Mouse (Mus musculus) heart, postnatal 36 days (tissue): Measurements from ENCODE around the gene Ppfibp2. TPM values are rescaled to one million over a fixed set of nuclear protein-coding genes. Genes with fewer than 3 reads are reported as not detected.

Experiments
- DNase-seq, 2 experiments: peaks; one replicate each; pipeline ENCODE4 v3.0.0; 2021 to 2022
- intact Hi-C: fragments of 180-260 bp; cut with DNase I; formaldehyde crosslinking; loops from one replicate; pipeline ENCODE4 v1.15.1; 2025
- total RNA-seq, 2 experiments: library from RNA; stranded (reverse); gene quantifications; 2 replicates each; pipeline ENCODE4 v1.2.3; 2021

The Ppfibp2 gene
- total RNA-seq, 2 experiments from 2014 or later, result 23.2 to 24.6 TPM

- intact Hi-C loops, result no loop called here
- no peak for DNase-seq
These were observed 14.7 kb downstream of the Ppfibp2 start for GRCm38 (mm10) chr7:107609622-107610255.

- DNase-seq, result no peak
- intact Hi-C loops, result no loop called here
These were observed 15.9 kb downstream of the Ppfibp2 start for GRCm38 (mm10) chr7:107610880-107611279.

- intact Hi-C loops, result no loop called here
These were observed 23.3 kb downstream of the Ppfibp2 start for GRCm38 (mm10) chr7:107618028-107618992.

GRCm38 (mm10) chr7:107619225-107619624 lies 24.2 kb downstream of the Ppfibp2 start:
- peak in 1 of 2 experiments; percentile 20 for DNase-seq
- intact Hi-C loops, result no loop called here

More at GRCm38 (mm10) chr7:107618028-107618992, 23.3 kb downstream of the Ppfibp2 start:
- DNase-seq, result no peak

GRCm38 (mm10) chr7:107620137-107620536 lies 25.1 kb downstream of the Ppfibp2 start:
- DNase-seq, result no peak
- intact Hi-C loops, result no loop called here

GRCm38 (mm10) chr7:107624432-107624831 lies 29.4 kb downstream of the Ppfibp2 start:
- intact Hi-C loops, result no loop called here
- DNase-seq, result no peak

GRCm38 (mm10) chr7:107625061-107625460 lies 30.1 kb downstream of the Ppfibp2 start, which contains the start of gene 5330417H12Rik:
Gene 5330417H12Rik, minus strand, starts transcription at chr7:107625161.
- intact Hi-C loops, result no loop called here
- no peak for DNase-seq

GRCm38 (mm10) chr7:107625781-107626180 lies 30.8 kb downstream of the Ppfibp2 start:
- DNase-seq, result no peak
- intact Hi-C loops, result no loop called here

GRCm38 (mm10) chr7:107628383-107628782 lies 33.4 kb downstream of the Ppfibp2 start:
- no peak for DNase-seq
- intact Hi-C loops, result no loop called here

GRCm38 (mm10) chr7:107633201-107633600 lies 38.2 kb downstream of the Ppfibp2 start:
- intact Hi-C loops, result no loop called here
- DNase-seq, result no peak

GRCm38 (mm10) chr7:107637398-107637797 lies 42.4 kb downstream of the Ppfibp2 start:
- no peak for DNase-seq
- intact Hi-C loops, result no loop called here

- intact Hi-C loops, result no loop called here
- no peak for DNase-seq
These were observed 43.0 kb downstream of the Ppfibp2 start for GRCm38 (mm10) chr7:107638026-107638425.

- no peak for DNase-seq
- intact Hi-C loops, result no loop called here
These were observed 47.7 kb downstream of the Ppfibp2 start for GRCm38 (mm10) chr7:107642586-107643275.

GRCm38 (mm10) chr7:107644987-107645386 lies 50.0 kb downstream of the Ppfibp2 start:
- DNase-seq, result no peak
- intact Hi-C loops, result no loop called here

GRCm38 (mm10) chr7:107648937-107649688 lies 54.1 kb downstream of the Ppfibp2 start:
- intact Hi-C loops, result no loop called here
- DNase-seq, result no peak

- intact Hi-C loops, result no loop called here
- no peak for DNase-seq
These were observed 55.0 kb downstream of the Ppfibp2 start for GRCm38 (mm10) chr7:107649990-107650389.

- no peak for DNase-seq
- intact Hi-C loops, result no loop called here
These were observed 56.8 kb downstream of the Ppfibp2 start for GRCm38 (mm10) chr7:107651821-107652220.

GRCm38 (mm10) chr7:107656451-107656850 lies 61.4 kb downstream of the Ppfibp2 start:
- no peak for DNase-seq
- intact Hi-C loops, result no loop called here

GRCm38 (mm10) chr7:107659186-107659918 lies 64.3 kb downstream of the Ppfibp2 start:
- DNase-seq, result no peak
- intact Hi-C loops, result no loop called here
